Mouse (Mus musculus): Measurements from ENCODE around the gene Eps8l3. TPM values are rescaled to one million over a fixed set of nuclear protein-coding genes. Genes with fewer than 3 reads are reported as not detected.

Eps8l3 gene
- polyA plus RNA-seq, 1 experiment from 2014 or later: 0.09 TPM

DNA sequence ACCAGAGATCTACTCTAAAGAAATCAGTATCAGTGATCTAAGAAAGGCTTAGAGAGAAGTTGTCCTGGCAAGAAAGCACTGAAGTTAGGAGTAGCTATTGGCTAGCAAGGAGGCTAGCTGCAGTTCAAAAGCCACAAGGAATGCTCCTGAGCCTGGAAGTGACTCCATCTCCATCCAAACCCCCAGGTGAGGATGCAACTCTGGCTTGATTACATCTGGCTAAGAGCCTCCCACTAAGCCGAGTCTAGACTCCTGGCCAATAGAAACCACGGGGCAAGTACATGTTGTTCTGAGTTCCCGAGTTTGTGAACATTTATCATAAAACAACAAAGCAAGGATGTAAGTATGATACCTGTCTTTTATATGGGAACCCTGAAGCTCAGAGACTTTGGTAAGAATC lies 33.6 kb upstream of the Eps8l3 start:
- no peak overlapping the region for H3K4me3 ChIP-seq
- H3K4me2 ChIP-seq: no peak overlapping the region
- 92% methylated on average over 3 of the region's 3 CpGs for WGBS
- no peak overlapping the region for H3K27ac ChIP-seq
- no peaks in the 10 kb centered on the region for H3K9me3 ChIP-seq
- no peak for ATAC-seq (replicated peaks)
- peaks cover 12% of the 10 kb centered on the region for H3K4me1 ChIP-seq
- no peaks in the 10 kb centered on the region for H3K36me3 ChIP-seq (replicated peaks)
- no peak overlapping the region for H3K9ac ChIP-seq
- H3K27me3 ChIP-seq (replicated peaks): no peaks in the 10 kb centered on the region

DNA sequence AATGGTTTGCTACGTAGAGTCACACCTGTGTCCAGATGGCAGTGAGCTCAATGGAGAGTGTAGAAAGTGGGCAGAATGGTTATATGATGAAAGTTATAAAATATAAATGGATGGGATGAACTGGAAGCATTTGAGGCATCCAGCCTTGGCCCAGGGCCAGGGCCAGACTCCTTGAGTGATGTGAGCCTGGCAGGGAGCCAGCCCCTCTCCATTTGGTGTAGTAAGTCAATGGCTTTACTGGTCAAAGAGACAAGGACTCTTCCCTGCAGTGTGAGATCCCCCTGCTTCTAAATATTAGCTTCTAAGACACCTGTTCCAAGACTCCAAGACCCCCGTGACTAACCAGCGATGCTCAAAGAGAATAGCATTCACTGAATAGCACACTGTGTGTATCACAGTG lies 33.0 kb upstream of the Eps8l3 start:
- WGBS: 64% methylated on average over 3 of the region's 3 CpGs
- H3K27me3 ChIP-seq (replicated peaks): no peaks in the 10 kb centered on the region
- no peaks in the 10 kb centered on the region for H3K9me3 ChIP-seq
- no peaks in the 10 kb centered on the region for H3K36me3 ChIP-seq (replicated peaks)
- no peak overlapping the region for H3K9ac ChIP-seq
- ATAC-seq (replicated peaks): no peak
- H3K4me3 ChIP-seq: no peak overlapping the region
- H3K4me1 ChIP-seq: peaks cover 14% of the 10 kb centered on the region
- no peak overlapping the region for H3K4me2 ChIP-seq
- no peak overlapping the region for H3K27ac ChIP-seq

DNA sequence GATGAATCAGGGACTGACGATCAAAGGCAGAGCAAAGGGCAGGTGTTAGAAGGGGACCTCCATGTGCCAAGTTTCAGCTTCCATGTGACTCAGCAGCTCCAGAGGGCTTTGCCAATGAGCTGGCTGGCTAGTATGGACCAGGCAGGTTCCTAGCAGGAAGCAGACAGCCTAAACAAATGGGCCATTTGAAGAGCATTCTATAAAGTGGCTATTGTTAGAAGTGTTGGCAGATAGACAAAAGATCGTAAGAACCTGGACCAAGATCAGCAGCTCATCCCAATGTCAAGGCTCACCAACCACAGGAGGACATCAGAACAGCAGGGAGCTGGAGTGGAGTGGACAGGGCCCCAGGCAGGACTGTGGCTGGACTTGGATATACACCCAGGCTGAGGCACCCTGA lies 32.5 kb upstream of the Eps8l3 start:
- Histone ChIP-seq H3K4me2 (no peak overlapping the region), H3K9me3 (no peaks in the 10 kb centered on the region), H3K36me3 (replicated peaks) (no peaks in the 10 kb centered on the region), H3K27ac (no peak overlapping the region), H3K9ac (no peak overlapping the region), H3K27me3 (replicated peaks) (no peaks in the 10 kb centered on the region), H3K4me1 (peaks cover 19% of the 10 kb centered on the region), H3K4me3 (no peak overlapping the region)
- 64% methylated on average over 2 of the region's 2 CpGs for WGBS
- ATAC-seq (replicated peaks): 0 out of 2 replicates have a peak, but pooled peaks have one; percentile 37

DNA sequence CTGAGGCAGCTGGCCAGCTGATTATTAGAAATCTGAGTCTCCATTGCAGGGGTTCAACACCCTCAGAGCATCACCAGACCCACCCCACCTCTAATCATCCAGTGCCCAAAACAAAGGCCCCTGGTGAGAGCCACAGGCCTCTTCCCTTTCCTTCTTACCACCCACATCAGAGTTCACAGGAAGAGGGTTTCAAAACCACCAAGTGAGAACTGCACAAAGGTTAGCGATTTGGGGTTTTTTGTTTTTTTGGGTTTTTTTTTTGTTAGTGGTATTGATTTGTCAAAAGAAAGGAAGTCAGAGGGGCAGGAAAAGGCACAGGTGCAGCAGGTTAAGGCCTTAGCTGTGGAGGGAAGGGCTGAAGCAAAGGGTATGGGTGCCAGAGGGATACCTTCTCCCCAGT lies 30.9 kb upstream of the Eps8l3 start:
- H3K4me1 ChIP-seq: peaks cover 34% of the 10 kb centered on the region
- H3K9me3 ChIP-seq: no peaks in the 10 kb centered on the region
- H3K27me3 ChIP-seq (replicated peaks): no peaks in the 10 kb centered on the region
- no peak for ATAC-seq (replicated peaks)
- H3K36me3 ChIP-seq (replicated peaks): no peaks in the 10 kb centered on the region
- WGBS: 95% methylated on average over 1 of the region's 1 CpGs
- no peak overlapping the region for H3K27ac ChIP-seq
- no peak overlapping the region for H3K4me3 ChIP-seq
- H3K4me2 ChIP-seq: no peak overlapping the region
- no peak overlapping the region for H3K9ac ChIP-seq

DNA sequence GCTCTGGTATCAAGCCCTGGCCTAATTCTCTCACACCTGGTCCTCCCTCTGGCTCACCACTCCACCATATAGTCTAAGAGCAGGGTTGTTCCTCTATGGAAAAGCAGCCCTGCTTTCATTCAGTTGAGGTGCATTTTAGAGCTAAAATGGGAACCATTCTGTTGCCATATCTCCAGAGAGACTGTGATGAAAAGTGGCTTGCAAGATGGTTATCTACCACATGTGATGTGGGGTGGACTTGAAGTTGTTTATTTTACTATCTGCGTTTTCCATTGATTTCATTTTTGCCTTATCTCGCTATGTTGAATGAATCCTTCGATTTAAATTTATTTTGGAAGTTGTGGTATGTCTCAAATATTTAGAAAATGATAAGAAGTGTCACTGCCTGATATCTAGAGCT lies 30.2 kb upstream of the Eps8l3 start:
- no peak for ATAC-seq (replicated peaks)
- 91% methylated on average over 3 of the region's 3 CpGs for WGBS
- H3K9me3 ChIP-seq: no peaks in the 10 kb centered on the region
- no peak overlapping the region for H3K4me3 ChIP-seq
- no peaks in the 10 kb centered on the region for H3K36me3 ChIP-seq (replicated peaks)
- H3K27me3 ChIP-seq (replicated peaks): no peaks in the 10 kb centered on the region
- no peak overlapping the region for H3K4me2 ChIP-seq
- no peak overlapping the region for H3K9ac ChIP-seq
- H3K4me1 ChIP-seq: peaks cover 34% of the 10 kb centered on the region
- H3K27ac ChIP-seq: no peak overlapping the region

DNA sequence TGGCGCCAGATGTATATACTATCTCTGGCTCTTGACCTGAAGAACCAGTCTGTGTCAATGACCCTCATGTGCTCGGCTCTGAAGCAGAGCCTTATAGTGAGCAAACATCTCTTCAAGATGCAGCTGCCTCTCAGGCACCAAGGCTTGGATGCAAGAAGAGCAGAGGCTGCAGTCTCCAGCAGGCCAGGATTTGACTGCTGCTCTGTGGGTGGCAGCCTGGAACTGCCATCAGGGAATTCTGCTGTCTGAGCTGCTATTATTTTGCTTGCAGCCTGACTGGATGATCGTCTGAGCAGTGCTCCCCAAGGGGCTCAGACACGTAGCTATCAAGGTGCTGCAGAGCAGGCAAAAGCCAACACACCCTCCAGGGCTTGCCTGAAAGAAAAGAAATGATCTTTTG lies 28.9 kb upstream of the Eps8l3 start:
- Histone ChIP-seq H3K4me2 (no peak overlapping the region), H3K4me3 (no peak overlapping the region), H3K27me3 (replicated peaks) (no peaks in the 10 kb centered on the region), H3K27ac (no peak overlapping the region), H3K4me1 (peaks cover 34% of the 10 kb centered on the region), H3K36me3 (replicated peaks) (no peaks in the 10 kb centered on the region), H3K9me3 (no peaks in the 10 kb centered on the region), H3K9ac (no peak overlapping the region)
- no peak for ATAC-seq (replicated peaks)
- WGBS: 33% methylated on average over 4 of the region's 4 CpGs

DNA sequence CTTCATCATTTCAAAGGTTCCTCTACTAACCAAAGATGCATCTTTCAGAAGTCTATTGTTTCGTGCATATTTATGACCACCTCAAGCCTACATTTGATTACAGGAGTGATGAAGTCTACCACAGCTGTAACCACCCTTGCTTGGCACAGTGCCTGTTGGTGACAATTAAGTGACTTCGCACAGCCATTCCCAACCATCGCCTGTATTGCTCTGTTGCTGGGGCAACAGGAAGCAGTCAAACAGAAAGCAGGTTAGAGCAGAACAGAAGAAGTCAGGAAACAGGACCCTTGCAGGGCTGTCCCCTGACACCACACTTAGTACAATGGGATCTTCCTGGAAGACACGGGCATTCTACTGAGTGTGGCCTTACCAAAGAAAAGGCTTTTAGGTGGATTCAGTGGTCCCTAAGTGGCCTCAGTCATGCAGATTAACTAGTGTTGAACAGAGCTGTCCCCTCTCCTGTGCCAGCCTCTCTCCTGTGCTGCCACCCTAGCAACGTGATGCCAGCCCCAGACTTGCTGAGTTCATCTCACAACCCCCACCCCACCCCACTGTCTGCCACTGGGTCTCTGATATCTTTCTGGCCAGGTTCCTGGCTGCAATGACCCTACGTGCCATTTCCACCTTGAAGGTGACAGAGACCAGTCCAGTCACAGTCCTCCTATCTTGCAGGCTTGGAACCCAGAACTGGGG lies 27.9 kb upstream of the Eps8l3 start:
- H3K27me3 ChIP-seq (replicated peaks): no peaks in the 10 kb centered on the region
- no peak for ATAC-seq (replicated peaks)
- H3K36me3 ChIP-seq (replicated peaks): no peaks in the 10 kb centered on the region
- no peaks in the 10 kb centered on the region for H3K9me3 ChIP-seq
- no peak overlapping the region for H3K4me3 ChIP-seq
- 51% methylated on average over 6 of the region's 6 CpGs for WGBS
- no peak overlapping the region for H3K4me2 ChIP-seq
- H3K9ac ChIP-seq: no peak overlapping the region
- H3K4me1 ChIP-seq: peaks cover 31% of the 10 kb centered on the region
- H3K27ac ChIP-seq: no peak overlapping the region

DNA sequence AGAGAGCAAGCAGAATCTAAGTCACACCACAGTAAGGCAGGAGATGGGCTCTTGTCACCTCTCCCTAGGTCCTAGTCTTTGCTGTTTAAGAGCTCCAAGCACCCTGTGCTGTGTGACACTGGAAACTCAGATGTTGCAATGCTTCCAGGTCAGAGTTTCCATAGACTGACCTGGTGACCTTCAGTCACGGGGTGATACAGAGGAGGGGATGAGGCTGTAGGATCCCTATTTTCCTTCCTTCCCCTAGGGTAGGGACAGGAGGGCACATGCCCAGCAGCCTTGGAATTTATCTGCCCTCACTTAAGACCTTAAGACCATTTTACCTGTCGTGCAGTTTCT lies 27.4 kb upstream of the Eps8l3 start:
- 75% methylated on average over 2 of the region's 2 CpGs for WGBS
- peaks cover 29% of the 10 kb centered on the region for H3K4me1 ChIP-seq
- no peak for ATAC-seq (replicated peaks)
- no peak overlapping the region for H3K4me2 ChIP-seq
- H3K27ac ChIP-seq: no peak overlapping the region
- H3K9ac ChIP-seq: no peak overlapping the region
- no peaks in the 10 kb centered on the region for H3K9me3 ChIP-seq
- no peaks in the 10 kb centered on the region for H3K36me3 ChIP-seq (replicated peaks)
- H3K27me3 ChIP-seq (replicated peaks): no peaks in the 10 kb centered on the region
- H3K4me3 ChIP-seq: no peak overlapping the region

DNA sequence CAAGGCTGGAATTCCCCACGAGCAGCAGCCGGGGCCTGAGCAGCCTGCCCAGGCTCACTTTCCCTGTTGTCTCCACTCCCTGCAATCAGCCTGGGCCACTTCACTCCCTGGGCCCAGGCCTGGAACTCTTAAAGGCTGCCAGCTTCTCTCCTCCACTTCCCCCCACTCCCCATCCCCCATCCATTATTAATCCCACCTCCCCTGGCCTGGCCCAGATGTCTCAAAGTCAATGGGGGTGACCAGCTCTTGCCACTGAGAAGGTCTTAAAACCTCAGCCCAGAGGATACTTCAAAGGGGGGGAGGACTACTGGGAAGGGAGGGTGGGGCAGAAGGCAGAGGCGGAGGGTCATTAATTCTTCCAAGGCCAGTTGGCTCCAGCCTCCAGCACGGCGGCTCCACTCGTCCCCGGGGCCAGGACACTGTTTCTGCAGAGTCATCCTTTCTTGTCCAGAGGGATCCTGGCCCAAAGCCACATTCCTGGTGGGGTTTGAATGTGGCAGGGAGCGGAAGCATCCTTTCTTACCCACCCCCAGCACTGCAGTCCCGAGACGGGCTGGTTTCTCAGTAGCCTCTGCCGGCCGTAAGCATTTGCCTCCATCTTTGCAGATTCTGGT lies 26.5 kb upstream of the Eps8l3 start:
- Histone ChIP-seq H3K4me2 (peak overlapping the region; percentile 16; the same call in 1 of the 2 replicates), H3K9ac (no peak overlapping the region), H3K4me1 (peaks cover 29% of the 10 kb centered on the region), H3K36me3 (replicated peaks) (no peaks in the 10 kb centered on the region), H3K9me3 (no peaks in the 10 kb centered on the region), H3K27me3 (replicated peaks) (no peaks in the 10 kb centered on the region), H3K4me3 (no peak overlapping the region), H3K27ac (0 out of 2 replicates have a peak overlapping the region, but pooled peaks have one; percentile 6)
- 14% methylated on average over 12 of the region's 12 CpGs for WGBS
- ATAC-seq (replicated peaks): peak; percentile 34

DNA sequence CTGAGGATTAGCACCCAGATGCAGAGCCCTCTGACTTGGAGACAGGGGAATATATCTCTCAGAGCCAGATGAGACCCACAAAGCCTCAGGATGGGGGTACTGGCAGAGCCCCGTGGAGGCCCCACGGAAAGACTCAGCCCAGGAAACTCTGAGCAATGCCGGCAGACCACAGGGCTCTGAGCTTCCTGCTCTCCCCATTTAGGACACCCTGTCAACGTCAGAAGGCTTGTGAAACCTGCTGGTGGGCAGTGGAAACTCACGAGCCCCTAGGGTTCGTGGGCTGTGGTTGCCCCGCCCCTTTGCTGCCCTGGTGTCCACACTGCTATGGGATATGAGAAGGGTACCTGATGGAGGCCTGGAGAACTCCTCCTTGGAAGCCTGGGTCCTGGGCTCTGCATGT lies 24.2 kb upstream of the Eps8l3 start:
- H3K9ac ChIP-seq: no peak overlapping the region
- H3K4me3 ChIP-seq: no peak overlapping the region
- no peaks in the 10 kb centered on the region for H3K27me3 ChIP-seq (replicated peaks)
- no peak overlapping the region for H3K4me2 ChIP-seq
- H3K27ac ChIP-seq: no peak overlapping the region
- H3K9me3 ChIP-seq: no peaks in the 10 kb centered on the region
- no peaks in the 10 kb centered on the region for H3K36me3 ChIP-seq (replicated peaks)
- H3K4me1 ChIP-seq: peaks cover 28% of the 10 kb centered on the region
- no peak for ATAC-seq (replicated peaks)
- 57% methylated on average over 7 of the region's 7 CpGs for WGBS

DNA sequence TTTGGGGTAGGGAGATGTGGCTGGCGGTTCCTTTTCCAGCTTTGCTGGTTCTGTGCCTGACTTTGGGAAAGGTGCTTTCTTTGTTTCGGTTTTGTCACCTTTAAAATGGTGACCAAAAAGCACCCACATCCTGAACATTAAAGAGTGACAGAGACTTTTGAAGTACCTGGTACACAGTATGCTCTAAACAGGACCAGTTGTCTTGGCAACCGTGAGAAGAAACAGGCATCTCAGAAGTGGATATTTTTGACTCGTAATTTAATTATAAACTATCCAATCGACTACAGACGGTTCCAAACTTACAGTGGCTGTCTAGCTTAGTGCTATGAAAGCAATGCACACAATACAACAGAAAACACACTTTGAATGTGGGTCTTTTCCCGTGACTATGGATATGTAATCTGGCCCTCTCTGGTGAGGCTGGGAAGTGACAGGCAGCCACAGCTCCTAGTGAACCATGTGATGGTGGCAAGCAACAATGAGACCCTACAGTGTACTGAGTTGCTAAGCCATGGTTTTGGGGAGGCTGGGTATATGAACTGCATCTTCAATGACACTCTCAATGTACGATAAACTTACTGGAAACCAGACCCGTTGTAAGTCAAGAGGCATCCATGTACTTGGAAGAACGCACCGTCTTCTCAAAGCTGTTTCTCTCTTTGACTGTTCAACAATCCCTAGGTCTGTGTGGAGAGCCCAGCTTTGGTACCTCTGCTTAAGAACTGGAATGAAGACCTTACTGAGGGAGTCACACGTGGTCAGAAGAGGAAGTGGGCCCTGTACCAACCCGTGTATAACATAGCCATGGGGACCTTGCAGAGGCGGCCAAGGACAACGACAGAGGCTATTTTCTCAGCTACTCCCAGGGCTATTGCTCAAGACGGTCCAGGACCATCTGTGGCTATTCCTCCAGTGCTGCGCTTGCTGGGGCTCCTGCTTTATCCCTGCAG lies 23.5 kb upstream of the Eps8l3 start:
- Histone ChIP-seq H3K4me2 (no peak overlapping the region), H3K4me1 (peaks cover 21% of the 10 kb centered on the region), H3K27ac (no peak overlapping the region), H3K27me3 (replicated peaks) (no peaks in the 10 kb centered on the region), H3K4me3 (no peak overlapping the region), H3K9ac (no peak overlapping the region), H3K36me3 (replicated peaks) (no peaks in the 10 kb centered on the region), H3K9me3 (no peaks in the 10 kb centered on the region)
- 82% methylated on average over 17 of the region's 17 CpGs for WGBS
- ATAC-seq (replicated peaks): no peak

DNA sequence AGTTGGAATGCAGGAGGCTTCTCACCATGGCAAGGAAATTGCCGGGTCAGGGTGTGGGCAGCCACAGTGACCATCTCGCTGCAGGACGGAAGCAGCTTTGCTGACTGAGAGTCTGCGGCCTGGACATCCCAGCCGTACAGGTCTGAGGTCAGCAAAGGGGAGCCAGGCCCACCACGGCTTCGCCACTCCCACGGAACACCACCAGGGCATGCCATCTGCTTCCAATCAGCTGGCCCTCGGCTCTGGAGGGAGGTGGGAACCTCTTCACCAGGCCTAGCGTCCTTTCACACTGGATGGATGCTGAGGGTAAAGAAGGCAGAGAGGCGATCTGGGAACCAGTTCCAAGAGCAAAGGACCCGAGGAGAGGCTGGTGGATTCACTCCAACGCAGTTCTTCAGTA lies 21.7 kb upstream of the Eps8l3 start:
- Histone ChIP-seq H3K27ac (no peak overlapping the region), H3K4me2 (no peak overlapping the region), H3K27me3 (replicated peaks) (no peaks in the 10 kb centered on the region), H3K4me3 (no peak overlapping the region), H3K36me3 (replicated peaks) (no peaks in the 10 kb centered on the region), H3K4me1 (peaks cover 7% of the 10 kb centered on the region), H3K9me3 (no peaks in the 10 kb centered on the region), H3K9ac (no peak overlapping the region)
- no peak for ATAC-seq (replicated peaks)
- WGBS: 85% methylated on average over 13 of the region's 13 CpGs

Measured in midbrain, embryonic 15.5 days (tissue).